Mouse (Mus musculus): ENCODE results near the gene Cchcr1.
A peak's percentile ranks its signal among the peaks of the same experiment; 100 is the strongest.
"Not testable (repeated sequence)": the region's sequence is repeated elsewhere in the genome, so short reads cannot be mapped to it uniquely, and the experiment has no call there.

Gene Cchcr1

DNA sequence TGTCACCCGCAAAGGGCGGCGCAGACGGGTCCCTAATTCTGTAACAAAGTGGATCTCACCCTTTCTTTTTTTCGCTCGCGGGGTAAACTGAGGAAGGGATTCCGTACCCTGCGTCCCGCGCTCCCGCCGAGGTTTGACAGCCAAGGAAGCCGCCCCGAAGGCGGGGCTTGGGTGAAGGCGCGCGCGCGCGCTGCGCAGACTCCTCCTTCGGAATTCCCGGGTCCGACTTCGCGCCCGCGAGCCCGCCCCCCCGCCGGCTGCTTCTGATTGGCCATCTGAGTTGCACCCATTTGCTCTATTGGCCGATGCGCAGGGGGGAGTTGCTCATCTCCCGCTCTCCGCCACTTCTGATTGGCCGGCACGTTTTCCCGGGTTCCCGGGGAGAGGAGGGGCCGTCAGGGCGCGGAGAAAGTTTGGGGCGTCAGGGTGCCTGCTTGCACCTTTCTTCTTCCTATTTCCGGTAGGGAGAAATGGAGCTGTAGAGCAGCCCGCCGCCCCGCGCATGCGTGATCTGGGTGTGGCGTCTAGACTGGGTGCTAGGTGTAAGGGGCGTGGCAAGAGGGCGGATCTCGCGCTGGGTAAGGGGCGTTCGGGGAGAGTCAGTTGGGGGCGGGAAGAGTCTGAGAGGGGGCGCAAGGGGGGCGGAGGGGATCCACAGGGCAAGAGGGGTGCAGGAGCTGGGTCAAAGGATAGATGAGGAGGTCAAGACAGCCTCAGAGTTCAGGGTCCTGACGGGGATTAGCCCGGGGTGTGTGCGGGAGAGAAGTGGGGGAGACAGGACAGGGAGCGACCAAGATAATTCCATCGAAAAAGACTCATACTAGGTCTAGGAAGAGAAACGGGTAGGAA is at the start of gene Cchcr1, which contains the start of gene Tcf19:
TSS of gene Cchcr1 (plus strand) at position 449 of the 849 bp plus-strand sequence.
TSS of gene Tcf19 (minus strand) at position 173 of the 849 bp plus-strand sequence.
- DNase-seq (ENCODE audit: low spot score in 2 of 2) = peak; percentile 95 to 98

DNA sequence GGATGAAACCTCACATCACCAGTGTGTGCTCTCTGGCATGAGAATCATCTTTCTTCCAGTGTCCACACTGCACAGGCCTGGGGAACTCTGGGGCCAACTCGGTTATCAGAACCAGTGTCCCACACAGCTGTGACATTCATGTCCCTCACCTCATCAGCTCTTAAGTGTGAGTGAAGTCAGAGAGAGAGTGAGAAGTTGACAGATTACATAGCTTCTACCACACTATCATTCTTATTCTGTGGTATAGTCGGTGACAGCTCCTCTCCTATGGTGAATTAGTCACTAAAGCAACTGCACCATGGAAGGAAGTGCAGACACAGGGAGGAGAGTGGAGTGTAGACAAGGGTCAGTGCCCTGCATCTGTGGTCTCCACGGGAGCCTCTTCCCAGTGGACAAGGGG is 48.0 kb upstream of the Cchcr1 start:
- not testable (repeated sequence) for DNase-seq (ENCODE audit: low spot score in 2 of 2)

DNA sequence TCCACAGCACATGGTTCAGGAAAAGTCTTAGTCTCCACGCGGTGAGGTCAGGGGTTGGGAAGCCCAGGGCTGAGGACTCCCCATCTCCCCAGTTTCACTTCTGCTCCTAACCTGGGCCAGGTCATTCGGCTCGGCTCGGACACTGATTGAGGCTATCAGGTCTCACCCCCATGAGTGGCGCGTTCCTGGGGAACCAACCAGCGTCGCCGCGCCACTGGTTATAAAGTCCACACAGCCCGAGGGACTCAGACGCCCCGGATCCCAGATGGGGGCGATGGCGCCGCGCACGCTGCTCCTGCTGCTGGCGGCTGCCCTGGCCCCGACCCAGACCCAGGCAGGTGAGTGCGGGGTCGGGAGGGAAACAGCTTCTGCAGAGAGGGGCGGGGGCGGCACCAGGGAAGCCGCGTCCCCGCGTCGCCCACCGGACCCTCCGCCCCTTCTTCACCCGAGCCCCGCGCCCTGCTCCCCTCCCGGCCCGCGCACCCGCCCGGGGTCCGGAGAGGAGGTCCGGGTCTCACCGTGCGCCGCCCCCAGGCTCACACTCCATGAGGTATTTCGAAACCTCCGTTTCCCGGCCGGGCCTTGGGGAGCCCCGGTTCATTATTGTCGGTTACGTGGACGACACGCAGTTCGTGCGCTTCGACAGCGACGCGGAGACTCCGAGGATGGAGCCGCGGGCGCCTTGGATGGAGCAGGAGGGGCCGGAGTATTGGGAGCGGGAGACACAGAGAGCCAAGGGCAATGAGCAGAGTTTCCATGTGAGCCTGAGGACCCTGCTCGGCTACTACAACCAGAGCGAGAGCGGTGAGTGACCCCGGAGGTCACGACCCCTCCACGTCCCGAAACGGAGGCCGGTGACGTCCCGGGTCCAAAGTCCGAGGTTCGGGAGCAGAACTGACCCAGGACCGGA is 46.8 kb upstream of the Cchcr1 start, which contains the start of gene H2-Q10:
TSS of gene H2-Q10 (plus strand) at position 248 of the 910 bp plus-strand sequence.
- no peak for DNase-seq (ENCODE audit: low spot score in 2 of 2)

GRCm38 (mm10) chr17:35484066-35484465 is 32.8 kb upstream of the Cchcr1 start:
- DNase-seq (ENCODE audit: low spot score in 2 of 2) = peak; percentile 31 to 57

GRCm38 (mm10) chr17:35485702-35486101 is 31.2 kb upstream of the Cchcr1 start:
- DNase-seq (ENCODE audit: low spot score in 2 of 2) = no peak

- DNase-seq (ENCODE audit: low spot score in 2 of 2) = no peak
Measured at GRCm38 (mm10) chr17:35486726-35487125, 30.2 kb upstream of the Cchcr1 start.

DNA sequence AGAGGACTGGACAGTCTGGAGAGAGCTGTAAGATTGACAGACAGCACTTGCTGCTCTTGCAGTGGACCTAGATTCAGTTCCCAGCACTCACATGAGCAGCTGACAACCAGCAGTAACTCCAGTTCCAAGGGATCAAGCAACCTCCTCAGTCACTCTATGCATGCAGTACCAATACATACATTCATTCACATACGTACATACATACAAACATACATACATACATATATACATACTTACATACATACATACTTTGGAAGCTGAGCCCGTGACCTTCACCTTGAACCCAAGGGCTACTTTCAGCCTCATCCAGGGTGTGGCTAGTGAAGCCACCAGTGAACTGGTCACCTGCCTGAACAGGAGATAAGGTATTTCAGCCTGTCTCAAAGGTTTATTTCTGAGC is 28.9 kb upstream of the Cchcr1 start:
- DNase-seq (ENCODE audit: low spot score in 2 of 2) = no peak

DNA sequence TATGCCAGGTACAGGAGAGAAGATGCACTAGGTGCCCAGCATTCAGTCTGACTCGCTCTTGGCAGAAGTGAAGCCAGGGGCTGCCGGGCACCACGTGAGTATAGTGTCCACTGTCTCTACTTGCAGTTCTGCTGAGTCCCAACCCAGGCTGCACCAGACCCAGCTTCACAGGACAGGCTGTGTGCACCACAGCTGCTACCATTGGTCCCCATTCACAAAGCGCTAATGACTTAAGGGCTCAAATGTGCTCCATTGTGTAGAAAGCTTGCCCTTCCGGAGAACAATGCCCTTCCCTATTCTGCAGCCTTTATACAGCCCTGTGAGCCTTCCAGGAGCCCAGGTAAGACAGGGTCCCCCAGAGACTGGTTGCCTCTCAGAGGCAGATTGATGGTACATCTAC is 26.6 kb upstream of the Cchcr1 start:
- no peak for DNase-seq (ENCODE audit: low spot score in 2 of 2)

DNA sequence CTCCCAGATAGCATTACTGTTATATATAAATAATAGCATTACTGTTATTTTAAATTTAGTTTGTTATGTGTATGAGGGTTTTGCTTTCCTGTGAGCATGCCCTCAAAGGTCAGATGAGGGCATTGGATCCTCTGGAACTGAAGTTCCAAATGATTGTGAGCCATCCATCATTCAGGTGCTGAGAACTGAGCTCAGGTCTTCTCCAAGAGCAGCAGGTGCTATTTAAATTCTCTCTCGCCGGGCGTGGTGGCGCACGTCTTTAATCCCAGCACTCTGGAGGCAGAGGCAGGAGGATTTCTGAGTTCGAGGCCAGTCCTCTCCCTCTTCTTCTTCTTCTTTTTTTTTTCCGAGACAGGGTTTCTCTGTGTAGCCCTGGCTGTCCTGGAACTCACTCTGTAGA is 19.8 kb upstream of the Cchcr1 start:
- DNase-seq (ENCODE audit: low spot score in 2 of 2) = no peak

DNA sequence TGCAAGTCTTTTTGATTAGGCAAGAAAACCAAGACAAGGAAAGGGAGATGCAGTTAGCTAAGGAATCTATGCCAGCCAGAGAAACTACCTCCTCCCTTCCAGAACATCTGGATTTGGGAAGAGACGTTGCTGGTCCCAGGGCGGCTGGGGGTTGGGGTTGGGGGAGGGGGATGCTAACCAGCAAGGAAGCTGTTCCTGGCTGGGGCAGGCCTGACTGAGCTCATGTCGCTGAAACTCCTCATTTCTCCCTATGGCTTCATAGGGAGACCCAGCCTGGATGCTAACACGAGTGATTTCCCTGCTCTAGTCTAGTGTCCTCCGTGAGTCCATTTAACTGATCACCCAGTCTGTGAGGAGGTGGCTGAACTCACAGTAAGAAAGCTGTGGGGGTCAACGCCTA is 14.7 kb upstream of the Cchcr1 start:
- no peak for DNase-seq (ENCODE audit: low spot score in 2 of 2)

DNA sequence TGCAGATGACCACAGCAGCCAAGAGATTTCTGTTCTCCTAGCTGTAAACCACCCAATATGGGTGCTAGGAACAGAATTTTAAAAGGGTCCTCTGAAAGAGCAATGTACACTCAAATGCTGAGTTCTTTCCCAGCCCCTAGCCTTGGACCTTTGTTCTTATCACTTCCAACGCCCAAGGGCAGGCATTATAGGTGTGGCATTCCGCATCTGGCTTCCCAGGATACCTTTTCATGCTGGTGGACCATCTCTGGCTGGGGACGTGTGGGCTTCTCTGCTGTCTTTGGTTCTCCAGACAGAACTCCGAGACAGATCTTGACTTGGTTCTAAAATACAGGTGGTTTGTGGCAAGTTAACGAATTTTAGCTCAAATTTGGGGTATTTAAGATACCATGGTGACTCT is 14.1 kb upstream of the Cchcr1 start:
- DNase-seq (ENCODE audit: low spot score in 2 of 2) = no peak

- DNase-seq (ENCODE audit: low spot score in 2 of 2) = no peak
Measured at GRCm38 (mm10) chr17:35503849-35504248, 13.1 kb upstream of the Cchcr1 start.

DNA sequence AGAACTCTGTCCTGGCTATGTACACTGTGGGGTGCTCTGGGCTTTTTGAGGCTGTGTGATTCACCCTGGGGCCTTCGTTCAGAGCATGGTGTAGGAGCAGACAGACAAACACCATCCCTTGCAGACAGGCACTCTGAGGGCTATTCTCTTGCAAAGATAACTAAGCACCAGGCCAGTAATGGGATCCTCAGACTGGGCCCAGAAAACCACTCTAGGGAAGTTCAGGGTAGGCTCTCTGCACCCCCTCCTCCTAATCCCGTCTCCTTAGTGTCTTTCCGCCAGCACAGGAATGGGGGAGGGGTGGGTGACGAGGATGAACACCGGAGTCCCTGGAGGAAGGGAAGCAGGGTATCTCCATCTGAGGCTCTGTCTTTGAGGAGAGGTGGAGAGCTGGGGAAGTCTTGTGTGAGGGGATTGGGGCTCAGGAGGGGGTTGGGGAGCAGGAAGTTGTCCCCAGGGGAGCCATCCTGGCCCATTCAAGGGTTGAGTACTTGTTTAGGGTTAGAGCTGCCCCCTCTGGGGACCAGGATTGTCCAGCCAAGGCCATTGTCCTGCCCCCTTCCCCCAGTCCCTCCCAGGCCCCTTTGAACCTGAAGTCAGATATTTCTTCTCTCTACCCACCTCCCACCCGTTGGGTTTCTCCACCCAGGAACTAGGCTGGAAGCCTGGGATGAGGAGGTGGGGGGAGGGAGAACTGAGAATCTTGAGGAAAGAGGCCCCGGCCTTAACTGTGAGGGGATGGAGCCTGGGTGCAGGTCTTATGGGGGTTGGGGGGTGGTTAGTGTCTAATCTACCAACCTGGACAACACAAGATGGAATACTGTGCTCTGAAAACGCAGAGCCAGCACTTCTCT is 12.0 kb upstream of the Cchcr1 start:
- no peak for DNase-seq (ENCODE audit: low spot score in 2 of 2)

- DNase-seq (ENCODE audit: low spot score in 2 of 2) = no peak
Measured at GRCm38 (mm10) chr17:35505776-35506175, 11.1 kb upstream of the Cchcr1 start, which contains the start of gene Pou5f1. TSS of gene Pou5f1 (plus strand) at chr17:35506018.

DNA sequence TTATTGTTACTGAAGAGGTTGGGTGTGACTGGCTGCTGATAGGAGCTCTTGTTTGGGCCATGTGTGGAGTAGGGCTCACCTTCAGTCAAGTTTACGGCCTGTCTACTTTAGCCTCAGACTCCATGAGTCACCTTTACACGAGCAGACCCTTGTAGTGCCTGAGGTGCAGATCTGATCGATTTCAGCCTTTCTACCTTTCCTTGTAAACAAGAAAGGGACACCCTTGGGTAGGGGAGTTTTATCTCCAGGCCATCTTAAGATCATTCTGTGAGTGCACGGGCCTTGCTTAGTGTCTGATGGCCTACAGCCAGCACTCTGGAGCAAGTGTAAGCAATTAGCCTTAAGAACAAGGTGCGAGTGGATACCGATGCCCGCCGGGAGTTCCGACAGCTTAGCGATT is 10.0 kb upstream of the Cchcr1 start:
- no peak for DNase-seq (ENCODE audit: low spot score in 2 of 2)

GRCm38 (mm10) chr17:35507556-35508260 is 9.2 kb upstream of the Cchcr1 start:
- DNase-seq (ENCODE audit: low spot score in 2 of 2) = no peak

DNA sequence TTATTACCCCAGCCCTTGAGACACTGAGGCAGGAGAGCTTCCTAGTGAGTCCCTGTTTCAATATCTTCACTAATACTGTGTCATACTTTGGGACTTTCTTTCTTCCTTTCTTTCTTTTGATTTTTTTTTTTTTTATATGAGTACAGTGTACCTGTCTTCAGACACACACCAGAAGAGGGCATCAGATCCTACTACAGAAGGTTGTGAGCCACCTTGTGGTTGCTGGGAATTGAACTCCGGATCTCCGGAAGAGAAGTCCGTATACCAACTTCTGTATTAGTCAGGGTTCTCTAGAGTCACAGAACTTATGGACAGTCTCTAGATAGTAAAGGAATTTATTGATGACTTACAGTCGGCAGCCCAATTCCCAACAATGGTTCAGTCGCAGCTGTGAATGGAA is 8.6 kb upstream of the Cchcr1 start:
- DNase-seq (ENCODE audit: low spot score in 2 of 2) = not testable (repeated sequence)

- no peak for DNase-seq (ENCODE audit: low spot score in 2 of 2)
Measured at GRCm38 (mm10) chr17:35509284-35509683, 7.6 kb upstream of the Cchcr1 start.

DNA sequence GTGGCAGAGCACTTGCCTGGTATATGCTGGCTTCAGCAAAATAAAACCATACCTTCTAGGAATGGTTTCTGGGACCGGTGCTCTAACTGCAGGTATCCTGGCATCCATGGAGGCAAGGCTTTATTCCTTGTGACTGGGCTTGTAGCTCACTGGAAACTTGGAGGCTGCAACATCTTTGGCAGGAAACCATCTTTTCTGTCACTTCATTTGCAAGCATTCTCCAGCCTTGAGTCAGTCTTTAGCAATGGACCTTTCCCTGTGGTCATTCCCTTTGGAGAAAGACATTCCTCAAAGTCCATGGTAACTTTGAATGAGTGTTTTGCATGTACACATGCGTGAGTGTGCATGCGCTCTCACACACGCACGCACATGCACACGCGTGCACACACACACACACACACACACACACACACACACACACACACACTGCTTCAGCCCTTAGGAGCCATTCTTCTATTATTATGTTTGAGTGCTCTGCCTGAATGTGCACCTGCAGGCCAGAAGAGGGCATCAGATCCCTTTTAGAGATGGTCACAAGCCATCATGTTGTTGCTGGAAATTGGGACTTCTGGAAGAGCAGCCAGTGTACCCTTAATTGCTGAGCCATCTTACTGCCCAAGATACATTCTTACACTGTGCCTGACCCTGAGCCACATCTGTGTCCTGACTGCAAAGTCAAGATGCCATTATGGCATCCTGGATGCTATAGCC is 3.8 kb upstream of the Cchcr1 start:
- no peak for DNase-seq (ENCODE audit: low spot score in 2 of 2)

- peak; percentile 58 to 71 for DNase-seq (ENCODE audit: low spot score in 2 of 2)
Measured at GRCm38 (mm10) chr17:35513886-35514285, 3.0 kb upstream of the Cchcr1 start.
